Mouse (Mus musculus): Measurements from ENCODE around the gene Cnih3. TPM values are rescaled to one million over a fixed set of nuclear protein-coding genes. Genes with fewer than 3 reads are reported as not detected.

Gene Cnih3
- 0.06 and 0.13 TPM in 2 replicates for polyA plus RNA-seq (2012; rRNA removed; ENCODE audit: low replicate concordance)

GRCm38 (mm10) chr1:181352367-181353199 is at the start of gene Cnih3:
Gene Cnih3, plus strand, starts transcription at chr1:181352628.

Other genes with a start within 250 kb of the Cnih3 start
- 7.3 and 17.4 TPM in 2 replicates for gene Nvl, start 208.4 kb upstream of the Cnih3 start, polyA plus RNA-seq (2012; rRNA removed; ENCODE audit: low replicate concordance)
- gene Cnih4, start 207.9 kb upstream of the Cnih3 start, polyA plus RNA-seq (2012; rRNA removed; ENCODE audit: low replicate concordance): 8.2 and 24.0 TPM in 2 replicates
- 41.7 and 47.0 TPM in 2 replicates for gene Wdr26, start 140.6 kb upstream of the Cnih3 start, polyA plus RNA-seq (2012; rRNA removed; ENCODE audit: low replicate concordance)
- gene Ccdc121, start 158.8 kb downstream of the Cnih3 start, polyA plus RNA-seq (2012; rRNA removed; ENCODE audit: low replicate concordance): not detected in 2 replicates
- gene Dnah14, start 223.9 kb downstream of the Cnih3 start, polyA plus RNA-seq (2012; rRNA removed; ENCODE audit: low replicate concordance): 0.05 and 0.16 TPM in 2 replicates

Data from mammary gland, adult 2 months (tissue).